Mouse (Mus musculus): ENCODE measurements at regions not wholly inside any gene's neighbourhood (a gene's known extent, or its start where the extent isn't known, plus 50 kb on each side); places are given as distances from the start of the nearest gene placed in this dataset.

GRCm38 (mm10) chr3:119949041-119949470, 164.8 kb upstream of the Ptbp2 start:
- H3K9me3 ChIP-seq (ENCODE audit: control insufficient read depth, low read length) = no peaks in the 10 kb centered on the region
- no peaks in the 10 kb centered on the region for H3K4me1 ChIP-seq (replicated peaks; ENCODE audit: control insufficient read depth, insufficient read depth, low read length)
- ATAC-seq (ENCODE audit: low read depth) = peak; percentile 93
- peak overlapping the region; percentile 54 for H3K4me2 ChIP-seq (ENCODE audit: low read depth, low read length)
- H3K9ac ChIP-seq (ENCODE audit: low read length) = peak overlapping the region; percentile 7; the same call in 1 of the 2 replicates
- H3K27me3 ChIP-seq (ENCODE audit: control insufficient read depth, insufficient read depth, low read depth, low read length) = no peaks in the 10 kb centered on the region
- 21% methylated on average over 17 of the region's 17 CpGs for WGBS
- peak overlapping the region; percentile 17; the same call in 1 of the 2 replicates for H3K27ac ChIP-seq (ENCODE audit: low read length)
- peak overlapping the region; percentile 28 for H3K4me3 ChIP-seq (ENCODE audit: low read length)
- no peaks in the 10 kb centered on the region for H3K36me3 ChIP-seq (ENCODE audit: control insufficient read depth, insufficient read depth, low read length)

GRCm38 (mm10) chr3:119947126-119947525, 162.9 kb upstream of the Ptbp2 start:
- H3K4me1 ChIP-seq (replicated peaks; ENCODE audit: control insufficient read depth, insufficient read depth, low read length) = no peaks in the 10 kb centered on the region
- H3K27me3 ChIP-seq (ENCODE audit: control insufficient read depth, insufficient read depth, low read depth, low read length) = no peaks in the 10 kb centered on the region
- no peak overlapping the region for H3K4me3 ChIP-seq (ENCODE audit: low read length)
- no peak overlapping the region for H3K9ac ChIP-seq (ENCODE audit: low read length)
- no peak for ATAC-seq (ENCODE audit: low read depth)
- no peak overlapping the region for H3K27ac ChIP-seq (ENCODE audit: low read length)
- H3K36me3 ChIP-seq (ENCODE audit: control insufficient read depth, insufficient read depth, low read length) = no peaks in the 10 kb centered on the region
- no peak overlapping the region for H3K4me2 ChIP-seq (ENCODE audit: low read depth, low read length)
- no peaks in the 10 kb centered on the region for H3K9me3 ChIP-seq (ENCODE audit: control insufficient read depth, low read length)
- 83% methylated on average over 4 of the region's 4 CpGs for WGBS

- no peak overlapping the region for H3K4me2 ChIP-seq (ENCODE audit: low read depth, low read length)
- ATAC-seq (ENCODE audit: low read depth) = no peak
- H3K27ac ChIP-seq (ENCODE audit: low read length) = no peak overlapping the region
Observed at GRCm38 (mm10) chr3:119944115-119944514, 159.8 kb upstream of the Ptbp2 start.

GRCm38 (mm10) chr3:119939091-119939490, 154.8 kb upstream of the Ptbp2 start:
- Histone ChIP-seq H3K9me3 (ENCODE audit: control insufficient read depth, low read length) (no peaks in the 10 kb centered on the region), H3K9ac (ENCODE audit: low read length) (no peak overlapping the region), H3K4me2 (ENCODE audit: low read depth, low read length) (no peak overlapping the region), H3K27me3 (ENCODE audit: control insufficient read depth, insufficient read depth, low read depth, low read length) (no peaks in the 10 kb centered on the region), H3K4me1 (replicated peaks; ENCODE audit: control insufficient read depth, insufficient read depth, low read length) (no peaks in the 10 kb centered on the region), H3K4me3 (ENCODE audit: low read length) (no peak overlapping the region), H3K36me3 (ENCODE audit: control insufficient read depth, insufficient read depth, low read length) (no peaks in the 10 kb centered on the region), H3K27ac (ENCODE audit: low read length) (no peak overlapping the region)
- ATAC-seq (ENCODE audit: low read depth) = peak; percentile 57
- 75% methylated on average over 1 of the region's 1 CpGs for WGBS

More at GRCm38 (mm10) chr3:119944115-119944514, 159.8 kb upstream of the Ptbp2 start:
- no peaks in the 10 kb centered on the region for H3K27me3 ChIP-seq (ENCODE audit: control insufficient read depth, insufficient read depth, low read depth, low read length)
- 58% methylated on average over 5 of the region's 5 CpGs for WGBS
- no peaks in the 10 kb centered on the region for H3K9me3 ChIP-seq (ENCODE audit: control insufficient read depth, low read length)
- no peak overlapping the region for H3K4me3 ChIP-seq (ENCODE audit: low read length)
- H3K9ac ChIP-seq (ENCODE audit: low read length) = no peak overlapping the region
- H3K36me3 ChIP-seq (ENCODE audit: control insufficient read depth, insufficient read depth, low read length) = no peaks in the 10 kb centered on the region
- no peaks in the 10 kb centered on the region for H3K4me1 ChIP-seq (replicated peaks; ENCODE audit: control insufficient read depth, insufficient read depth, low read length)

GRCm38 (mm10) chr3:119938425-119938824, 154.2 kb upstream of the Ptbp2 start:
- H3K9ac ChIP-seq (ENCODE audit: low read length) = no peak overlapping the region
- H3K4me1 ChIP-seq (replicated peaks; ENCODE audit: control insufficient read depth, insufficient read depth, low read length) = peaks cover 5% of the 10 kb centered on the region; the same call in 1 of the 2 replicates
- no peaks in the 10 kb centered on the region for H3K27me3 ChIP-seq (ENCODE audit: control insufficient read depth, insufficient read depth, low read depth, low read length)
- no peaks in the 10 kb centered on the region for H3K36me3 ChIP-seq (ENCODE audit: control insufficient read depth, insufficient read depth, low read length)
- H3K27ac ChIP-seq (ENCODE audit: low read length) = no peak overlapping the region
- no peaks in the 10 kb centered on the region for H3K9me3 ChIP-seq (ENCODE audit: control insufficient read depth, low read length)
- no peak overlapping the region for H3K4me3 ChIP-seq (ENCODE audit: low read length)
- no peak for ATAC-seq (ENCODE audit: low read depth)
- no peak overlapping the region for H3K4me2 ChIP-seq (ENCODE audit: low read depth, low read length)
- WGBS = 60% methylated on average over 6 of the region's 6 CpGs

GRCm38 (mm10) chr3:119936526-119936925, 152.3 kb upstream of the Ptbp2 start:
- no peak overlapping the region for H3K9ac ChIP-seq (ENCODE audit: low read length)
- WGBS = 79% methylated on average over 1 of the region's 1 CpGs
- no peaks in the 10 kb centered on the region for H3K9me3 ChIP-seq (ENCODE audit: control insufficient read depth, low read length)
- H3K36me3 ChIP-seq (ENCODE audit: control insufficient read depth, insufficient read depth, low read length) = no peaks in the 10 kb centered on the region
- no peak for ATAC-seq (ENCODE audit: low read depth)
- peaks cover 5% of the 10 kb centered on the region for H3K4me1 ChIP-seq (replicated peaks; ENCODE audit: control insufficient read depth, insufficient read depth, low read length)
- no peak overlapping the region for H3K4me2 ChIP-seq (ENCODE audit: low read depth, low read length)
- no peaks in the 10 kb centered on the region for H3K27me3 ChIP-seq (ENCODE audit: control insufficient read depth, insufficient read depth, low read depth, low read length)
- no peak overlapping the region for H3K27ac ChIP-seq (ENCODE audit: low read length)
- H3K4me3 ChIP-seq (ENCODE audit: low read length) = no peak overlapping the region

GRCm38 (mm10) chr3:119933049-119933511, 148.8 kb upstream of the Ptbp2 start:
- WGBS = 24% methylated on average over 5 of the region's 5 CpGs
- Histone ChIP-seq H3K4me2 (ENCODE audit: low read depth, low read length) (peak overlapping the region; percentile 20; the same call in 1 of the 2 replicates), H3K9me3 (ENCODE audit: control insufficient read depth, low read length) (no peaks in the 10 kb centered on the region), H3K4me3 (ENCODE audit: low read length) (no peak overlapping the region), H3K9ac (ENCODE audit: low read length) (no peak overlapping the region), H3K27ac (ENCODE audit: low read length) (peak overlapping the region; percentile 55), H3K27me3 (ENCODE audit: control insufficient read depth, insufficient read depth, low read depth, low read length) (no peaks in the 10 kb centered on the region), H3K36me3 (ENCODE audit: control insufficient read depth, insufficient read depth, low read length) (no peaks in the 10 kb centered on the region), H3K4me1 (replicated peaks; ENCODE audit: control insufficient read depth, insufficient read depth, low read length) (peaks cover 5% of the 10 kb centered on the region)
- ATAC-seq (ENCODE audit: low read depth) = peak; percentile 89

- Histone ChIP-seq H3K27ac (ENCODE audit: low read length) (no peak overlapping the region), H3K4me1 (replicated peaks; ENCODE audit: control insufficient read depth, insufficient read depth, low read length) (no peaks in the 10 kb centered on the region; the same call in 1 of the 2 replicates), H3K36me3 (ENCODE audit: control insufficient read depth, insufficient read depth, low read length) (no peaks in the 10 kb centered on the region), H3K4me2 (ENCODE audit: low read depth, low read length) (no peak overlapping the region), H3K4me3 (ENCODE audit: low read length) (no peak overlapping the region), H3K9me3 (ENCODE audit: control insufficient read depth, low read length) (no peaks in the 10 kb centered on the region), H3K27me3 (ENCODE audit: control insufficient read depth, insufficient read depth, low read depth, low read length) (no peaks in the 10 kb centered on the region), H3K9ac (ENCODE audit: low read length) (no peak overlapping the region)
- WGBS = 59% methylated on average over 2 of the region's 2 CpGs
- no peak for ATAC-seq (ENCODE audit: low read depth)
Observed at GRCm38 (mm10) chr3:119928281-119928680, 144.0 kb upstream of the Ptbp2 start.

GRCm38 (mm10) chr3:119919501-119920141, 135.4 kb upstream of the Ptbp2 start:
- 68% methylated on average over 4 of the region's 4 CpGs for WGBS
- no peaks in the 10 kb centered on the region for H3K9me3 ChIP-seq (ENCODE audit: control insufficient read depth, low read length)
- ATAC-seq (ENCODE audit: low read depth) = no peak

More at GRCm38 (mm10) chr3:119919501-119920141, 135.4 kb upstream of the Ptbp2 start:
- no peaks in the 10 kb centered on the region for H3K4me1 ChIP-seq (replicated peaks; ENCODE audit: control insufficient read depth, insufficient read depth, low read length)
- H3K36me3 ChIP-seq (ENCODE audit: control insufficient read depth, insufficient read depth, low read length) = no peaks in the 10 kb centered on the region
- H3K27me3 ChIP-seq (ENCODE audit: control insufficient read depth, insufficient read depth, low read depth, low read length) = no peaks in the 10 kb centered on the region
- no peak overlapping the region for H3K4me3 ChIP-seq (ENCODE audit: low read length)
- H3K9ac ChIP-seq (ENCODE audit: low read length) = no peak overlapping the region
- H3K27ac ChIP-seq (ENCODE audit: low read length) = no peak overlapping the region
- no peak overlapping the region for H3K4me2 ChIP-seq (ENCODE audit: low read depth, low read length)
